Mouse (Mus musculus): Measurements from ENCODE around the gene Sphk1.
"Not testable (repeated sequence)": the region's sequence is repeated elsewhere in the genome, so short reads cannot be mapped to it uniquely, and the experiment has no call there.

The Sphk1 gene

DNA sequence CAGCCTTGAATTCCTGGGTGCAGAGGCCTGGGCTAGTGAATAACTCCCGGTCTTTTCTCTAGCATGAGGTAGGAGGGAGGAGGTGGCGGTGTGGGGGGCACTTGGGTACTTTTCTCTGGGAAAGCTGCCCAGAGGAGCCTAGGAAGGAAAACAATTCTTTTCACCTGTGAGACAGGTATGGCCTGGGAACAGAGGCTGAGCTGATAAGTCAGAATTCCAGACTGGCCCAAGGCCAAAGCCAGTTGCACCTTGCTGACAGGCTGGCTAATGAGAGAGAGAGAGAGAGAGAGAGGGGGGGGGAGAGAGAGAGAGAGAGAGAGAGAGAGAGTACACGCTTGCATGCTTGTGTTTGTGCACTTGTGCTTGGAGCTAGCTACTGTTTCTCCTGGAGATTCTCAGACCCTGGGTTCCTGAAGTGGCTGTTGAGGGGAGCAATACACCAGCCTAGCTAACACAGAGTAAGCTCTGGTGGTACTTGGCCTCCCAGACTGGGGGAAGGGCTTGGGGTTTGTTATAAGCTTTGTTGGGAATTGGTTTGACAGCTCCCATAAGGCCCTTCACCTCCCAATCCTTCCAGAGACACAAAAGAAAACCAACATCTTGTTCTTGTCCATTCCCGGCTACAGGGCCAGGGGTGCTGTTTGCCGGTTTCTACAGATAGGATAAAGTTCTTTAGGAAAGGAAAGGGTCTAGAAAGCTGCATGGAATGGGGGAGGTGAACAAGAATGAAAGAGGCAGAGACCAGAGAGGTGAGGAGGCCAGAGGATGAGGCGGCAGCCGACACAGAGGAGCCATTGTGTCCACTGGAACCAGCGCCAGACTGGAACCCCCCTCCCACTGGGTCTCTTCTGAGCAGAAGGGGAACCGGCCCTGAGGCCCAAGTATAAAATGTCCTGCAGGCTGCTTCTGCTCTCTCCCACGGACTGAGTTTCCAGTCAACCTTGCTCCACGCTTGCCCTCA, at the start of gene Sphk1:
Sphk1 (plus strand) TSS at position 739 of the 961 bp plus-strand sequence.
- DNase-seq: peak; percentile 34 to 53

DNA sequence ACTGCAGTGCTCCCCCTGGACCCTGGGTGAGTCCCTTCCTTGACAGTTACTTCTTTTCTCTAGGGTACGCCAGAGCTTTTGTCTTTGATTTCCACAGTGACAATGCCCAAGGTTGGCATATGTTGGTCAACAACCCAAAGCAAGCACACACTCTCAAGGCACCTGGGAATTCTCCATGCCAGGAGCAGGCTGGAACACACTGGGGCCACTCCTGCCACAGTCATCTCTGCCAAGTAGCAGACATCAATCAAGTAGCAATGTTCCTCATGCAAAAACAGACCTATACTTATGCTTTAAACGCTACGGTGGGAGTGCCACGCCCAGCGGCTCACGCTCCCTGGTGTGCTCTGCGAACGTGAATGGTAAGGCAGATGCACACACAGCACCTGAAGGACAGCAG, 49.8 kb upstream of the Sphk1 start:
- no peak for DNase-seq

DNA sequence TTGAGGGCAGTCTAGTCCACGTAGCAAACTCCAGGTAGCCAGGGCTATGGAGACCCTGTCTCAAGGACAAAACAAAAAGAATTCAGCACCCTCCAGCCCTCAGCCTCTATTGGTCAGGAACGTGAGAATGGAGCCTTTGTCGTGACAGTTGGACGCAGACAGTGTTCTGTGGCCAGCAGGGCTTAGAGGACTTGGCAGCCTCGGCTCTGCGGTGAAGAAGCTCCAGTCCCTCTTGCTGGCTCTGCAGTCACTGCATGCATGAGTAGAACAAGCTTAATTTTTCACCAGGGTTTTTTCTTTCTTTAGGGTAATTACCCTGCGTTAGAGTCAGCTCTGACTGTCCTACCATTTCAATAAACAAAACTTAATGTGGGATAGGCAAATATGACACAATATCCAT, 48.9 kb upstream of the Sphk1 start:
- DNase-seq: peak; percentile 27 to 54

DNA sequence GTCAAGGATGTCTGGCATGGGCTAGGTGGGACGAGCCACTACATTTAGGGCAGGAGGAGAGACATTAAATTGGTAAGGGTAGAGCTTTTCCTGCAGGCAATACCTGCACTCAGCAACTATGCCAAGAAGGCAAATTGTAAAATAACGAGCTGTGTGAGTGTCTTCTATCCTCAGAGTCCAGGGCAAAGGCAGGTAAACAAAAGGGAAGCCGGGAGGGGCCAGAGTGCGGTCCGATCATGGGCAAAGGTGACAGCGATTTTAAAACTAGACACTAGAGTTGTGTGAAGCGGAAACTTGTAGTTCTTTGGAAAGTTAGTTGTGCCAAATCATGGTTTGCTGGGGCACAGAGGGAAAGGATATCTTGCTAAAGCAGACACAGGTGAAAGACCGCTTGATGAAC, 46.5 kb upstream of the Sphk1 start:
- peak; percentile 32 to 49 for DNase-seq

DNA sequence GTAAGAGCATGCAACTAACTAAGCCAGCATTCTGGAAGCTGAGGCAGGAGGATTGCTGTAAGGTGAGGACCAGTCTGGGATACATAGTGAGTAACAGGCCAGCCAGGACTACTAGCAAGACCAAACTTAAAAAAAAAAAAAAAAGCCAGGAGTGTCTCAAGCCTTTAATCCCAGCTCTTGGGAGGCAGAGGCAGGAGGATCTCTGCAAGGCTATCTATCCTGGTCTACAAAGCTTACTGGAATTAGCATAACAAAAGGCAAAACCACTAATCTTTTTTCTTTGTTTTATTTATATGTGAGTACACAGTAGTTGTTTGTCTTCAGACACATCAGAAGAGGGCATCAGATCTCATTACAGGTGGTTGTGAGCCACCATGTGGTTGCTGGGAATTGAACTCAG, 42.5 kb upstream of the Sphk1 start:
- DNase-seq: no peak

DNA sequence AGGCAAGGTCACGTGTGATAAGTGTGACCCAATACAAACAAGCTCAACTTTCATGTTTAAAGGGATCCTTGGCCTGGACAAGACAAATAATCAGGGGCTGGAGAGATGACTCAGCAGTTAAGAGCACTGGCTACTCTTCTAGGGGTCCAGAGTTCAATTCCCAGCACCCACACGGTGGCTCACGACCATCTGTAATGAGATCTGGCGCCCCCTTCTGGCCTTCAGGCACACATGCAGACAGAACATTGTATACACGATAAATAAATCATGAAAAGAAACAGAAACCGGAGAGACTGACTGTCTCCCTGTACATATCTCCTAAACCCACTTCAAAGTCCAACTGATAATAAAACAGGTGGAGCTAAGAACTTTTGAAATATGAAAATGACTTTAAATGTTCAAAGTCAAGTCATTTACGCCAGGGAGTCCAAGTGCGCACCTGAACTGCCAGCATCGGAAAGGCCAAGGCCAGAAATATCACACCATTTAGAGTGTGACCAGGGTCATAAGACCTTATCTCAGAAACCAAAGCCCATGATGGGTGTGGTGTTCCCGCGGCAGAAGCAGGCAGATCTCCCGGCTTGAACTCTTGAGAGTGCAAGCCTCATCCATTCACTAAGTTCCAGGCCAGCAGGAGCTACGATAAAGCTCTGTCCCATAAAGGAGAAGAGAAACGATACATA, 41.9 kb upstream of the Sphk1 start:
- DNase-seq: peak in 1 of 2 experiments; percentile 47

DNA sequence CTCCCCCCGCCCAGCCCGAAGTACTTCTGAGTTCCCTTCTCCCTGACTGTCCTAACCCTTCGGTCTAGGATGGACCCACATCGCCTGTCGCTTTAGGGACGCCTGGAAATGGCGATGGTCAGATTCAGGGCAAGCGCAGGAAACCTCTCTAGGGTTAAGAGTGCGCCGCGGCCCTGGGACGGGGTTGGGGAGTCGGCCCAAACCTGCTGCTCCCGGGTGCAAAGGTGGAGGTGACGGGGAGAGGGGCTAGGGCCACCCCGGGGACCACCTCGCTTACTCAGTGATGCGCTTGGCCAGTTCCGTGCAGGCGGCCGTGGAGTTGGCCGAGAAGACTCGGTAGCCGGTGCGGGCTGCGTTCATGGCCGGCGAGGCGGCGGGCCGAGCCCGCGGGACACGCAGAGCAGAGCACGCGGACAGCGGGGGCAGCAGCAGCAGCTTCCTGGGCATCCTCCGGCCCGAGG, 40.9 kb upstream of the Sphk1 start:
- no peak for DNase-seq

DNA sequence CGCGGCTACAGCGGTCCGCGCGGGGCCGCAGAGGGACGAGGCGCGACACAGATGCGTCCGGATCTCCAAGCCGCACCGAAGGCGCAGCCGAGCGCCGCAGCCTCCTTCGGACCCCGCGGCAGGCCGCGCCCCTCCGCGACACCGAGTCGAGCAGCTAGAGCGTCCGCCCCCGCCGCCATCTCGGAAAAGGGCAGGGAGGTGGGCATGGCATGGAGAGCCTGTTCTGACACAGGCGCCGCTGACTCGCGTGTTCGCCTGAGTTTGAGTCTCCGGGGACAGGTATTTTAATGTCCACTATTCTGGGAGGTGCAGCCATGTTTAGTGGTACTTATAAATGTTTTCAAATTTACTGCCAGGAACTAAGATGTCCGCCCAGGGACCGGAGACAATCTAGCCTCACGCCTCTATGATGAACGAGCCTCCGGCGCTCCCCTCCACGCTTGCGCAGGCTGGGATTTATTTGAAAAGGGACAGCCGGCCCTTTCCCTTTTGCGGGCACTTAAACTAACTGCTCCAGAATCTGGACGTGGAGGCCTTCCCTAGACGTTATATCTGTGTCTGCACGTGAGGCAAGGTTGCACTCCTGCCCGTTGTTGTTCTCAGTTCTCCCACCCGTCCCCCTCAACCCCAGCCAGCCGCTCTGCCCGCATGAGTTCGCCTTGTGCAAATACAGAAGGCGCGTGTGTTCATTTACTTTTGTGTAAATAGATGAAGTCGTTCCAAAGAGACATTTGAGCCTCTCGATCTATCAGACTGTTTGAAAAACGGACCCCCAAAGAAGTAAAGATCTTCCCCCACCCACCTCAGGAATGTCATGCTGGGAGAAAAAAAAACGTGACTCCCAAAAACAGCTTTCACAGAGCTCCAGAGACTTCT, 40.3 kb upstream of the Sphk1 start:
- DNase-seq: peak; percentile 90 to 93

DNA sequence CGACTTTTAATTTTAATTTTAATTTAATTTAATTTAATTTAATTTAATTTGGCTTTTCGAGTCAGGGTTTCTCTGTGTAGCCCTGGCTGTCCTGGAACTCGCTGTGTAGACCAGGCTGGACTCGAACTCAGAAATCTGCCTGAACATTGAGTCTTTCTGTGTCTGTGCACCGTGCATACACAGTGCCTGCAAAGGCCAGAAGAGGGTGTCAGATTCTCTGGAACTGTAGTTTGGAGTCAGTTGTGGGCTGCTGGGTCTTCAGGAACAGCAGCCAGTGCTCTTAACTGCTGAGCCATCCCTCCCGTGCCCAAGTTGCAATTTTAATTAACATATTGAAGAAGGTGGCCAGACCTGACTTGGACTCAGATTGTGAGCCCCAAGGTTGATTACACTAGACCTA, 39.4 kb upstream of the Sphk1 start:
- DNase-seq: no peak

DNA sequence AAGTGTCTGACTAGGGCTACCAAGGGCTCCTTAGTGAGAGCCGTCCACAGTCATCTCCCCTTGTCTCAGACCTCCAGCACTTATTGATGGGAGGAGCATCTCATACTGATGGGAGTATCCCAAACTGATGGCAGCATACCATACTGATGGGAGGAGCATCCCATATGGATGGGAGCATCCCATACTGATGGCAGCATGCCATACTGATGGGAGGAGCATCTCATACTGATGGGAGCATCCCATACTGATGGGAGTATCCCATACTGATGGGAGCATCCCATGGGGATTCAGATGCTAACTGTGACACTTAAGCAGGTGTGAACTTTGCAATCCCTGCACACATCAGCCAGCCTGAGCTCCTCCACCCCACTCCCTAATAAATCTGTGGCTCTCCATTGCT, 38.2 kb upstream of the Sphk1 start:
- not testable (repeated sequence) for DNase-seq

DNA sequence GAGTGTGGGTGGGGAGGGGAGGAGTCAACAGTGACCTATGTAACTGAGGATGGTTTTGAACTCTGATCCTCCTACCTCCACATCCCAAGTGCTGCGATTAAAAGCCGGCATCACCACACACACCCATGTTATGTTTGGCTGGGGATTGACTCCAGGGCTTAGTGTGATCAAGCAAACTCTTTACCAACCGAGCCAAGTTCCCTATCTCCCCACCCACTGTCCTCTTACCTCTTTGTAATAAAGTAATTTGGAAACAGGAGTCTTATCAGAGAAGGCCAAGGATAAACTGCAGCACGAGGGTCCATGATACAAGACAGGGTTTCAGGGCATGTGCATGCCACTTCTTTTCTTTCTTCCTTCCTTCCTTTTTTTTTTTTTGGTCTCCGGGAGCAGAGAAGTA, 37.5 kb upstream of the Sphk1 start:
- no peak for DNase-seq

DNA sequence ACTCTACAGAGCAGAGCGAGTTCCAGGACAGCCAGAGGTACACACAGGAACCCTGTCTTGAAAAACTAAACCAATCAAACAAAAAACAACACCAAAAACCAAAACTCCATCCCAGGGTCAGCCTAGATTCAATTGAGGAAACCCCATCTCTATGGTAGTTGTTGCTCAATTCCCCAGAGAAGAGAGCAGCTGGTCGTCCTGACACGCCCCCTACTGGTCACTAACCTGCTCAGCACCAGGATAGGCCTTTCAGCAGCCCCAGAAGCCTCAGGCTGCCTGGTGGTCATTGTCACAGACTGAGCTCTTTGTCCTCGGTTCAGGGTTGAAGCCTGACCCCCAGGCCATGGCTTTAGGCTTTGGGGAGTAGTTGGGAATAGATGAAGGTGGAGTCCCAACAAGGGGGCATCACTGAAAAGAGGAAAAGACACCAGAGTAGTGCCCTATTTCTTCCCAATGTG, 36.9 kb upstream of the Sphk1 start, which contains the start of gene Prpsap1:
Prpsap1 (minus strand) TSS at position 408 of the 458 bp plus-strand sequence.
- peak; percentile 69 to 76 for DNase-seq

DNA sequence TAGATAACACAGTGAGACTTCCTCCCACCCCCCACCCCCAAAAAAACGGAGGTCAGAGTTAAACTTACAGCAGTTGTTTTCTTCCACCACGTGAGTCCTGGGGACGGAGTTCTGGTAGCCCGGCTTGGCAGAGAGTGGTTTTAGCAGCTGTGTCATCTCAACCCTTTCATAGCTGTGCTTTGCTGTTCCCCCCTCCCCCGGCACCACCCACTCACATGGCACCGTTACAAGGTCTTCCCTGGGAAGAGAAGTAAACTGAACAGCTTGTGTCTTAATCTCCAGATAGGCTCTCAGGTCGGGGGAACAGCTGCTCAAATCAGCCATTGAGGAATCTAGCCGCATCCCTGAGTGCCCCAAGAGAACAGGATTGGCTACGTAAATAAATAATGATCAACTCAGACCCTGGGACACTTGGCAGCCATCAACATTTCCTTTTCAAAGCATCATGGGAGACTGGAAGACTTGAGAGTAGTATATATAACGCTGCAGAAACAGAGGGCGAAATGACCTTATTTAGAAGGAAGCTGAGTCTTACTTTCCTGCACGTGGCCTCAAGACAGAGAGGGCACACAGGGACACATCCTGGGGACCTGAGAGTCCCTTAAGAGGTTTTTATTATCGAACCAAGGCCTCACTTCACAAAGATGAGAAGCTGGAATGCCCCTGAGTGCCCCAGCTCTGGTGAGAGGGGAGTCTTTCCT, 36.1 kb upstream of the Sphk1 start:
- DNase-seq: peak; percentile 73 to 74

DNA sequence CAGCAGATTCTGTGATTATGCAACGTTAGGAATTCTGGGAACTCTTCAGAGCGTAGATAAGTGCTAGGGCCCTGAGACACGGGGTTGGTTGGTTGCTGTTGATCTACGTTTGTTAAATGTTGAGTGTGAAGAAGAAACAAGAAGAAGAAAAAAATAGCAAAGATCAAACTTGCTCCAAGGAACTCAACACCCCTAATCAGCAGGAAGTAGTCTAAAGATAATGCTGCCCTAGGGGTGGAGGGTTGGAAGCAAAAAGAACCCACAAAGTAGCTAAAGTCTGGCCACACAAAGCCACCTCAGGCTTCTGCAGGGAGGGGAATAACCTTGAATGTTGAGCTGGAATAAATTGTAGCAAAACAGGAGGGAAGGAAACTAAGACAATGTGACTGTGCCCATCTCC, 33.4 kb upstream of the Sphk1 start:
- DNase-seq: no peak

DNA sequence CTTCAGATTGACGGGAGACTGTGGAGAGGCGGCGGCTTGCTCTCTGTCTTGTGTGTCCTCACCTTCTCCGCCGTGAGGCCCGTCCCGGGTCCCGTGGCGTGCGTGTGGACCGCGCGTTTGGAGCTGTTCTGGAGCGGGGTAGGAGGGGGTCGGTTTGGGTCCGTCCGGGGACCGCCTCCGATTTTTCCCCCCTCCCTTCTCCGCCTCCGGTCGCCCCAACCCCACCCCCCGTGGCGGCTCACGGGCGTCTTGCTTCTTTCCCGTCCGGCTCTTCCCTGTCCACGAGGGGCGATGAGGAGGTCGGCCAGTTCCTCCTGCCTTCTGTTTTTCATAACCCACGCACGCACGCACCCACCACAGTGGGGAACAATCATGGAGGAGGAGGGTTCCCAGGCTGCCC, 32.1 kb upstream of the Sphk1 start:
- DNase-seq: no peak

DNA sequence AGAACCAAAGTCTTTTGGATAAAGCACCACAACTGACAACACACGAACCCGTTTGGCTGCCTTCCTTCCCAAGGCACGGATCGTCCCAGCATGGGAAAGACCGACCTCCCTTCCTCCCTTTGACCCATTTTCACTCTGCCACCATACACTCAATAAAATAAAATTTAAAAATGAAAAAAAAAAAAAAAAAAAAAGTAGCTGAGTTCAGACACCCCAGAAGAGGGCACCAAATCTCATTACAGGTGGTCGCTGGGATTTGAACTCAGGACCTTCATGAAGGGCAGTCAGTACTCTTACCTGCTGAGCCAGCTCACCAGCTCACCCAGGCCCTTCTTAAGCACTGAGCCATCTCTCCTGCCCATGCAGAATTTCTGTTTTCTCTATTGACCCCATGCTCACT, 31.7 kb upstream of the Sphk1 start:
- DNase-seq: no peak

DNA sequence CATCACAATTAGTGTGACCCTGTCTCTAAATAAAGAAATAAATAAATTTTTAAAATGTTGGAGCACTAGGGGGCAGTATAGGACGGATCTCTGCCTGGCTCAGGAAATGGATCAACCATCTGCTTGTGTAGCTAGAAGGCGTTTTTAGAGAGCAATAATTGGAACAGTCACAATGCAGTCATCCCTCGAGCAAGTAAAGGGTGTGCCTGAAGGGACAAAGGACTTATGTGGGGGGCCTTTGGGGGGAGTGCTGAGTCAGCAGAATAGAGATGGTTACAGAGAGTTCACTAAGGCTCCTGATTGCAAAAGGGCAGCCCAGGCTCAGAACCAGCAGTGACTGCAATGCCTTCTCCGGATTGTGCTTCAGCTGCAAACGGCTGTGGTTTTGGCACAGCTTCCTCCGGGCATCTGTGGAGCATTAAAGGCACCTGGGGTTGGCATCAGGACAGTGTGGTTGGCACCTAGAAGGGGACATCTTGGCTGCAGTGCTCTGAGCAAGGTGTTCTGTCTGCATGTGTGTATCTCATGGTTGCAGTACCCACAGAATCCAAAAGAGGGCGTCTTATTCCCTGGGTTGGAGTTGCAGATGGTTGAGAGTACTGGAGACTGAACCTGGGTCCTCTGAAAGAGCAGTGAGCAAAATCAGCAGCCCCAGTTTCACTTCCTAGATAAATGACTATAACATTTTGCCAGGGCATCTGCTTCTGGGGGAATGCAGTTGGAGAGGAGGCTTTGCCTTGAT, 29.5 kb upstream of the Sphk1 start:
- peak; percentile 40 to 47 for DNase-seq

DNA sequence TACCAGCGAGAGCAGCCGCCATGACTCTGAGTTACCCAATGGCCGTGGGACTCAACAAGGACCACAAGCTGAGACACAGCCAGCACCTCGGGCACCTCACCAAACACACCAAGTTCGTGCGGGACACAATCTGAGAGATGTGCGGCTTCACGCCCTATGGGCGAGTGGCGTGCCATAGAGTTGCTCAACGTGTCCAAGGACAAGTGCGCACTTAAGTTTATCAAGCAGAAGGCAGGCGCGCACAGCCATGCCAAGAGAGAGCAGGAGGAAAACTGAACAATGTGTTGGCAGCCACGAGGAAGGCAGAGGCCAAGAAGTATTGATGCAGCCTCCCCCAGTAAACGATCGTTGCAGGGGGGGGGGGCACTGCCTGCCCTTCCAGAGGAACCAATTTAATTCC, 26.2 kb upstream of the Sphk1 start:
- no peak for DNase-seq

DNA sequence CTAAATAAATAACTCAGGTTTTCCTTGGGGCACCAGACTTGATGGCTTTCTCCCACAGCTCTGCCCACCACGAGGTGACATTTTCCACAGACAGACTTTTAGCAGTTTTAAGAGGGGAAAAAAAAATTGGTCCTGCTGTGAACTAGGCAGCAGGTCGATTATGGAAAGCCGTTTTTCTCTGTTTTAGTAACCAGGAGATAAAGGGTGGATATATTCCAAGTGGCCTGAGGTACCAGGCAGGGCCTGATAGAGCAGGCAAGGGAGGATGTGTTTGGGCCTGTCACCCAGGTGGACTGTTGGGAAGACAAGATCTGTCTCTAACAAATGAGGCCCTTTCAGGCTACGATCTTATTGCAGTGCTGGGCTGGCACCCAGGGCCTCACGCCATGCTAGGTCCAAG, 25.2 kb upstream of the Sphk1 start:
- DNase-seq: no peak

DNA sequence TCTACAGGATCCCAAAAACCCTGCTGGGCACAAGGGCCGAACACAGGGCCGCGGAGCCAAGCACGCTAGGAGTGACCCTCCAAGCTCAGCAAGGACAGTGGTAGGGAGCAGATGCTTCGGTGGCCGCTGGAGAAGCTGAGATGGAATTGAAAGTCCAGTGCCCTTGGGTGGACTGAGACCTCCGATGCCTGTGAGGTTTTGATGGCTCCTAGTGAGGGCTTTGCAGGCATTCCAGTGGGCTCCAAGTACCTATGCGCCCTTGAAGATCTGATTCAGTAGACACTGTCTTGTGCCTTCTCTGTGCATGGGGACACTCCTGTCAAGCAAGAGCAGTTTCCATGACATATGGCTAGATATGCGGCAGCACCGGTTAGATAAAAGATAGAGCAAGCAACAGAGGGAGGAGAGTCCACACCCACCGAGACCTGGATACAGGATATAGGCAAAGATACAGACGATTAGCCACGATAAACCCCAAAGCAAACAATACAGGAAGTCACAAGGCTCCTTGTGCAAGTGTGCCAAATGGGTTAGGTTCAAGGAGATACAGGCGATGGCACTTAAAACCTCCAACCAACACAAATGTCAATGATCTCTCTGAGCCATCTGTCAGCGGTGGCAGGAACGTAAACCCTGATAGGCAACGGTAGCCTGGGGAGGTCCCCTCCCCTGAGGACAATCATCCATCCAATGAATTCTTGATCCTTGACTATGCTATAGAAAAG, 24.4 kb upstream of the Sphk1 start:
- DNase-seq: no peak

DNA sequence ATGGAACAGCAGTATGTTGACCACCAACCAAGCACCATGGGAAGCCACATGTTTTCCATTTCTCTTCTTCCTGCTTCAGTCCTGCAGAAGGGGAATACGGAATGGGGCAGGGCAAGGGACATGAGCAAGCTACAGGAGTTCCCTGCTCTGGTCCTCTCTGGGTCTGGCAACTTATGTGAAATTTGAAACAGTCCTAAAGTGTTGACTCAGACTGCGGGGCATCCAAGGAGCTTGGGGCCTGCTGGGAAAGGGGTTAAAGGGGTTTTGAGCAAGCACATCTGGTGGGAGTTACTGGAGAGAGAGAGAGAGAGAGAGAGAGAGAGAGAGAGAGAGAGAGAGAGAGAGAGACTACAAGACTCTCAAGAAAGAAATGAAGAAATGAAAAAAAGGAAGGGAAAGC, 22.0 kb upstream of the Sphk1 start:
- no peak for DNase-seq
